Mouse (Mus musculus) neural tube, embryonic 14.5 days (tissue): ENCODE measurements at regions not wholly inside any gene's neighbourhood (a gene's known extent, or its start where the extent isn't known, plus 50 kb on each side); places are given as distances from the start of the nearest gene placed in this dataset.
"Not testable (repeated sequence)": the region's sequence is repeated elsewhere in the genome, so short reads cannot be mapped to it uniquely, and the experiment has no call there.

Source experiments
- ATAC-seq: fragments of 200-750 bp; cut with Nextera tagmentation; 2 replicates; pipeline ENCODE4 v1.8.0; 2017; ENCODE audit warnings: low read depth, mild to moderate bottlenecking, moderate TSS enrichment, moderate library complexity
- H3K27ac ChIP-seq: fragments of 300-500 bp; sonication (generic); 2 replicates; pipeline ENCODE4 v1.5.1; 2014; ENCODE audit warnings: low read depth, mild to moderate bottlenecking, control low read depth, low read length, moderate library complexity, mixed read lengths
- H3K27me3 ChIP-seq: fragments of 300-500 bp; sonication (generic); 2 replicates; pipeline ENCODE4 v1.6.1; 2014; ENCODE audit warnings: low read length; ENCODE audit not compliant: control insufficient read depth, insufficient read depth
- H3K36me3 ChIP-seq: fragments of 300-500 bp; sonication (generic); 2 replicates; pipeline ENCODE4 v1.6.1; 2014; ENCODE audit warnings: low read length, mixed read lengths; ENCODE audit not compliant: control insufficient read depth, insufficient read depth
- H3K4me1 ChIP-seq: fragments of 300-500 bp; sonication (generic); 2 replicates; pipeline ENCODE4 v1.6.1; 2014; ENCODE audit warnings: low read length; ENCODE audit not compliant: control insufficient read depth, insufficient read depth
- H3K4me2 ChIP-seq: fragments of 300-500 bp; sonication (generic); 2 replicates; pipeline ENCODE4 v1.6.1; 2014; ENCODE audit warnings: mild to moderate bottlenecking, low read depth, low read length, control low read depth
- H3K4me3 ChIP-seq: fragments of 300-500 bp; sonication (generic); 2 replicates; pipeline ENCODE4 v1.5.1; 2014; ENCODE audit warnings: low read depth, low read length, control low read depth, mixed read lengths
- H3K9ac ChIP-seq: fragments of 300-500 bp; sonication (generic); replicated peaks from 2 replicates; pipeline ENCODE4 v1.6.1; 2014; ENCODE audit warnings: low read depth, mild to moderate bottlenecking, control low read depth, low read length, mixed read lengths
- H3K9me3 ChIP-seq: fragments of 300-500 bp; sonication (generic); 2 replicates; pipeline ENCODE4 v1.6.1; 2016; ENCODE audit warnings: low read length; ENCODE audit not compliant: control insufficient read depth
- WGBS: fragments of 180-500 bp; shearing (Covaris S2); extraction: QIAGEN DNeasy Blood & Tissue Kit; methylation state at CpG from one replicate; pipeline ENCODE4 v1.1.7; 2014; 5-methylcytosine and 5-hydroxymethylcytosine counted together

- Histone ChIP-seq H3K27ac (no peak overlapping the region), H3K27me3 (no peaks in the 10 kb centered on the region), H3K9me3 (no peaks in the 10 kb centered on the region), H3K4me1 (no peaks in the 10 kb centered on the region), H3K4me3 (no peak overlapping the region), H3K36me3 (no peaks in the 10 kb centered on the region), H3K4me2 (no peak overlapping the region), H3K9ac (no peak overlapping the region)
- ATAC-seq, result no peak
- WGBS, result 70% methylated on average over 8 of the region's 8 CpGs
Observed at GRCm38 (mm10) chr12:51147963-51148362, 199.9 kb upstream of the G2e3 start.

- no peak overlapping the region for H3K4me2 ChIP-seq
- no peak overlapping the region for H3K27ac ChIP-seq
- no peaks in the 10 kb centered on the region for H3K27me3 ChIP-seq
- no peak for ATAC-seq
- no peaks in the 10 kb centered on the region for H3K9me3 ChIP-seq
- H3K4me3 ChIP-seq, result no peak overlapping the region
- no peaks in the 10 kb centered on the region for H3K4me1 ChIP-seq
- no peaks in the 10 kb centered on the region for H3K36me3 ChIP-seq
- H3K9ac ChIP-seq, result no peak overlapping the region
Observed at GRCm38 (mm10) chr12:51143840-51144239, 204.0 kb upstream of the G2e3 start.

DNA sequence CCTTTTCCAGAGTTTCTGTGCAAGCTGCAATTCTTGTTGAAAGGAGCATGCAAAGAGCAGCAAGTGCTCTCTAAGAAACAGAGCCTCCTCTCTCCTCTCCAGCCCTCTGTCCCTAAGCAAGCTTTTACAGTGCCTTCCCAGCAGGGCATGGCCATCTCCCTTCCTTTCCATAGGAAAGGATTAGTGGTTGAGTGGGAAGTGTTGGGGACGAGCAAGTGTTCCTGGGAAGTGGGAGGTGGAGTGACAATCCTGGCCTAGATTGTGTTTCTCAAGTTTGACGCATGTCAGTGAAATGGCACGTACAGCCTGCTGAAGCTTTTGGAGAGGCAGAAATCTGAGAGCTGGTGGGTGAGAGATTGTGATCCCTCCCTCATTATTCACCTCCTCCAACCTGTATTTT lies 204.7 kb upstream of the G2e3 start:
- Histone ChIP-seq H3K36me3 (no peaks in the 10 kb centered on the region), H3K9ac (no peak overlapping the region), H3K4me2 (no peak overlapping the region), H3K4me1 (no peaks in the 10 kb centered on the region), H3K27me3 (no peaks in the 10 kb centered on the region), H3K27ac (no peak overlapping the region), H3K9me3 (no peaks in the 10 kb centered on the region), H3K4me3 (no peak overlapping the region)
- 58% methylated on average over 3 of the region's 3 CpGs for WGBS
- ATAC-seq, result no peak

- not testable (repeated sequence) for H3K36me3 ChIP-seq, H3K27ac ChIP-seq, H3K4me1 ChIP-seq, H3K9me3 ChIP-seq, H3K4me2 ChIP-seq, H3K4me3 ChIP-seq, H3K9ac ChIP-seq, H3K27me3 ChIP-seq, ATAC-seq
- 89% methylated on average over 5 of the region's 5 CpGs for WGBS
Observed at GRCm38 (mm10) chr12:51133676-51134075, 214.2 kb upstream of the G2e3 start.

- no peaks in the 10 kb centered on the region for H3K27me3 ChIP-seq
- no peaks in the 10 kb centered on the region for H3K9me3 ChIP-seq
- no peaks in the 10 kb centered on the region for H3K4me1 ChIP-seq
- no peak overlapping the region for H3K27ac ChIP-seq
- no peak overlapping the region for H3K9ac ChIP-seq
- ATAC-seq, result no peak
- no peak overlapping the region for H3K4me3 ChIP-seq
- H3K4me2 ChIP-seq, result no peak overlapping the region
- no peaks in the 10 kb centered on the region for H3K36me3 ChIP-seq
Observed at GRCm38 (mm10) chr12:51128274-51128673, 219.6 kb upstream of the G2e3 start.

DNA sequence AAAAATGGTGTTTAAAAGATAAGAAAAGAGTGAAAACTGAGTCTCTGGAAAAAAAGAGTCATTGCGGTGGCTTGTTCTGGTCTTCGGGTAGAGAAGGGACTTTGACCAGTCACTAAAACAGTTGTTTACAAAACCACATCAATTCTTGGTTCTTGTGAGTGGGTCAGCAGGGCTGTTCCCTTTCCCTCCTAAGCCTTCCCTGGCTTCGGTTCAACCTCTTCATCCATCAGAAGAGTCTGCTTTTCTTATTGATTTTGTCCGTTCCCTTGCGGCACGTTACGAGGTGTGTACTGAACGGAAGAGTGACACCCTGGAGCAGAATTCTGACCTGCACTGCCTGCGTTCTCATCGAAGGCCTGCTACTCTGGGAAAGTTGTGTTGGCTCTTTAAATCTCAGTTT lies 229.1 kb upstream of the G2e3 start:
- no peak for ATAC-seq
- H3K27ac ChIP-seq, result peak overlapping the region; percentile 44; the same call in 1 of the 2 replicates
- no peaks in the 10 kb centered on the region for H3K36me3 ChIP-seq
- no peak overlapping the region for H3K4me2 ChIP-seq
- H3K27me3 ChIP-seq, result no peaks in the 10 kb centered on the region
- WGBS, result 85% methylated on average over 10 of the region's 10 CpGs
- H3K4me3 ChIP-seq, result no peak overlapping the region
- no peaks in the 10 kb centered on the region for H3K4me1 ChIP-seq
- no peaks in the 10 kb centered on the region for H3K9me3 ChIP-seq
- no peak overlapping the region for H3K9ac ChIP-seq

DNA sequence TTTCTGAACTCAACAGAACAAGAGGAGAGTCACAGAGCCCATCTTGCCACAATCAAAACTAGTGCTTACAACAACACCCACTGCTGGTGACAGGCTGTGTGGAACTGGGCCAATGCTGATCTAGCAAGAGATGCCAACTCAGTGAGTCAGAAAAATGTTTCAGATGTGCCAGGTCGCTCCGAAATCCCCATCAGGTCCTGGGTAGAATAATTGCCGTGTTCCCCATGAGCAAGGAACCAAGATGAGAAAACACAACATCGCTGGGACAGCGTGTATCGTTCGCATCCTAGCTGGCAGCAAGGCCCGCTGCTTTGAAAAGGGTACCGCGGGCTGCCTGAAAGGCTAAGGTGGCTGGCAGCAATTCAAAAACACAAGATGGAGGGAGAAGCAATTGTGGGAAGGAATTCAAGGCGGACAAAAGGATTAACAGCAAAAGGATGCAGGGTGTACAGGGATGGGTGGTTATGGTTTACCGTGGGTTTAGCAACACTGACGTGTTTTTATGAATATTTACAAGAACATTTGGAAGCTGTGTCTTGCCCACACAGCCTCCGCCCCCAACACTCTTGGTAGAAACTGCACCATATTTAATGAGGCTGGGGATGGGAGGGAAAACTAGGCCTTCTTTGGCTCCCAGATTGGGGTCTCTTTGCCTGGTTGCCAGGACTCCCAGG lies 229.7 kb upstream of the G2e3 start:
- no peaks in the 10 kb centered on the region for H3K4me1 ChIP-seq
- peak; percentile 87 for ATAC-seq
- H3K4me3 ChIP-seq, result no peak overlapping the region
- H3K9ac ChIP-seq, result no peak overlapping the region
- no peaks in the 10 kb centered on the region for H3K9me3 ChIP-seq
- H3K27ac ChIP-seq, result peak overlapping the region; percentile 44; the same call in 1 of the 2 replicates
- no peaks in the 10 kb centered on the region for H3K27me3 ChIP-seq
- peak overlapping the region; percentile 12; the same call in 1 of the 2 replicates for H3K4me2 ChIP-seq
- no peaks in the 10 kb centered on the region for H3K36me3 ChIP-seq
- WGBS, result 76% methylated on average over 14 of the region's 14 CpGs

- H3K9me3 ChIP-seq, result no peaks in the 10 kb centered on the region
- no peaks in the 10 kb centered on the region for H3K27me3 ChIP-seq
- peak; percentile 75 for ATAC-seq
- no peak overlapping the region for H3K9ac ChIP-seq
- no peak overlapping the region for H3K4me3 ChIP-seq
- no peaks in the 10 kb centered on the region for H3K4me1 ChIP-seq
- no peaks in the 10 kb centered on the region for H3K36me3 ChIP-seq
- no peak overlapping the region for H3K27ac ChIP-seq
- 73% methylated on average over 8 of the region's 8 CpGs for WGBS
- H3K4me2 ChIP-seq, result peak overlapping the region; percentile 12; the same call in 1 of the 2 replicates
Observed at GRCm38 (mm10) chr12:51117436-51118020, 230.3 kb upstream of the G2e3 start.

GRCm38 (mm10) chr12:51111811-51112210 lies 236.1 kb upstream of the G2e3 start:
- 46% methylated on average over 4 of the region's 4 CpGs for WGBS
- Histone ChIP-seq H3K27ac (no peak overlapping the region), H3K27me3 (no peaks in the 10 kb centered on the region), H3K4me2 (no peak overlapping the region), H3K4me3 (no peak overlapping the region), H3K4me1 (no peaks in the 10 kb centered on the region), H3K36me3 (no peaks in the 10 kb centered on the region), H3K9me3 (no peaks in the 10 kb centered on the region), H3K9ac (no peak overlapping the region)
- no peak for ATAC-seq
